Mouse (Mus musculus) myocyte (in vitro differentiated cells): ENCODE data around the gene Fars2. TPM values are rescaled to one million over a fixed set of nuclear protein-coding genes. Genes with fewer than 3 reads are reported as not detected.

Experiments
- H3K27me3 ChIP-seq: one replicate; pipeline ENCODE4 v1.6.1; 2011; ENCODE audit not compliant: control insufficient read depth, insufficient read depth, insufficient read length
- H3K36me3 ChIP-seq: one replicate; pipeline ENCODE4 v1.6.1; 2011; ENCODE audit not compliant: control insufficient read depth, insufficient read depth
- H3K4me2 ChIP-seq: one replicate; pipeline ENCODE4 v1.6.1; 2011; ENCODE audit warnings: low read depth, control low read depth
- H3K4me3 ChIP-seq: one replicate; pipeline ENCODE4 v1.5.1; 2011; ENCODE audit warnings: mild to moderate bottlenecking, control low read depth, moderate library complexity
- H3K79me2 ChIP-seq: one replicate; pipeline ENCODE4 v1.6.1; 2011; ENCODE audit not compliant: control insufficient read depth, insufficient read depth
- H3ac ChIP-seq: one replicate; pipeline ENCODE4 v1.6.1; 2011; ENCODE audit not compliant: control insufficient read depth, insufficient read length
- CEBPB ChIP-seq: IDR thresholded peaks from 2 replicates; pipeline ENCODE4 v1.6.1; 2011; ENCODE audit warnings: mild to moderate bottlenecking, moderate library complexity; ENCODE audit not compliant: poor library complexity, insufficient read depth, severe bottlenecking
- E2F4 ChIP-seq: IDR thresholded peaks from one replicate; pipeline ENCODE4 v1.6.1; 2011; ENCODE audit warnings: mild to moderate bottlenecking, control low read depth, moderate library complexity; ENCODE audit not compliant: insufficient read depth
- MAX ChIP-seq: IDR thresholded peaks from one replicate; pipeline ENCODE4 v1.6.1; 2011; ENCODE audit warnings: low read depth, mild to moderate bottlenecking, control low read depth
- MYOD1 ChIP-seq, 3 experiments: IDR thresholded peaks; one replicate each; pipeline ENCODE4 v1.6.1; 2011; ENCODE audit warnings: control low read depth in 2 of 3, low read depth in 2 of 3, mild to moderate bottlenecking in 2 of 3, moderate library complexity in 1 of 3; ENCODE audit not compliant: insufficient read length in 2 of 3, control insufficient read depth in 1 of 3
- MYOG ChIP-seq, 3 experiments: IDR thresholded peaks; one replicate each; pipeline ENCODE4 v1.6.1; 2011; ENCODE audit warnings: control low read depth in 2 of 3, low read depth in 2 of 3, mild to moderate bottlenecking in 2 of 3; ENCODE audit not compliant: insufficient read length in 2 of 3, control insufficient read depth in 1 of 3, insufficient read depth in 1 of 3
- POLR2A ChIP-seq: IDR thresholded peaks from one replicate; pipeline ENCODE4 v1.6.1; 2011; ENCODE audit warnings: low read depth, mild to moderate bottlenecking, control low read depth, moderate library complexity; ENCODE audit not compliant: insufficient read length
- POLR2AphosphoS2 ChIP-seq: IDR thresholded peaks from one replicate; pipeline ENCODE4 v1.6.1; 2011; ENCODE audit warnings: low read depth, control low read depth; ENCODE audit not compliant: insufficient read length
- REST ChIP-seq: IDR thresholded peaks from one replicate; pipeline ENCODE4 v1.6.1; 2011; ENCODE audit warnings: mild to moderate bottlenecking, control low read depth, moderate library complexity; ENCODE audit not compliant: insufficient read depth, insufficient read length
- SRF ChIP-seq: IDR thresholded peaks from one replicate; pipeline ENCODE4 v1.6.1; 2011; ENCODE audit warnings: low read depth; ENCODE audit not compliant: control insufficient read depth, insufficient read length
- TCF12 ChIP-seq: IDR thresholded peaks from one replicate; pipeline ENCODE4 v1.6.1; 2011; ENCODE audit warnings: mild to moderate bottlenecking, control low read depth; ENCODE audit not compliant: poor library complexity, insufficient read depth, severe bottlenecking
- TCF3 ChIP-seq: IDR thresholded peaks from one replicate; pipeline ENCODE4 v1.6.1; 2011; ENCODE audit warnings: low read depth, control low read depth; ENCODE audit not compliant: insufficient read length
- USF1 ChIP-seq: IDR thresholded peaks from one replicate; pipeline ENCODE4 v1.6.1; 2011; ENCODE audit warnings: low read depth, mild to moderate bottlenecking, control low read depth, moderate library complexity
- polyA plus RNA-seq: library from polyadenylated mRNA; unstranded; fragments of >200 nt; fragmentation: generic; extraction: Trizol; gene quantifications from one replicate; pipeline ENCODE4 v1.2.1, GENCODE M21; 2012; ENCODE audit warnings: missing spikeins

Fars2 gene
- polyA plus RNA-seq, 1 experiment = 53.6 TPM

DNA sequence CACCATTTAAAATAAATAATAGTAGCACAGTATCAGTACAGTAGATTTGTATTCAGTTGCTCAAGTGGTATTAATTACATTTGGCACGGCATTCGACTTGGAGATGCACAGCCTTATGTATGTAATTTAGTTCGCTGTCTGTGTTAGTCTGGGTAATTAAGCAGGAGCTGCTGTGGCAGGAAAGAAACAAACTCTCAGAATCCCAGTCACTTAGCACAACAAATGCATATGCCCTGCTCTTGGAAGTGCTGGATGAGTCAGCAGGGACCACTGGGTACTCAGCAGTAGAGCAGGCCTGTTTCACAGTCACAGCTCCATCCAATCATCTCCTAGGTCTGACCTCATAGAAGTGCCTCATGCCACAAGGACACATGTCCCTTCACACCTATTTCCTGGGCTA lies 200.6 kb downstream of the Fars2 start:
- H3K4me2 ChIP-seq = no peak overlapping the region
- no peaks in the 10 kb centered on the region for H3K36me3 ChIP-seq
- no peaks in the 10 kb centered on the region for H3K79me2 ChIP-seq
- no peak for TF ChIP-seq TCF3
- no peak for TF ChIP-seq E2F4
- TF ChIP-seq MYOG (IDR thresholded peaks at IDR 0.05; ENCODE audit: control insufficient read depth in 1 of 3, insufficient read depth in 1 of 3, insufficient read length in 2 of 3, low read depth in 2 of 3) = no peak
- TF ChIP-seq POLR2AphosphoS2 = no peak
- no peak for TF ChIP-seq POLR2A
- TF ChIP-seq REST = no peak
- TF ChIP-seq SRF = no peak
- no peak for TF ChIP-seq USF1
- no peak for TF ChIP-seq CEBPB
- TF ChIP-seq TCF12 = no peak
- TF ChIP-seq MYOD1 (IDR thresholded peaks at IDR 0.05; ENCODE audit: control insufficient read depth in 1 of 3, insufficient read length in 2 of 3, low read depth in 2 of 3) = no peak
- TF ChIP-seq MAX = no peak
- H3K4me3 ChIP-seq = no peak overlapping the region
- H3ac ChIP-seq = no peak overlapping the region
- H3K27me3 ChIP-seq = no peaks in the 10 kb centered on the region

DNA sequence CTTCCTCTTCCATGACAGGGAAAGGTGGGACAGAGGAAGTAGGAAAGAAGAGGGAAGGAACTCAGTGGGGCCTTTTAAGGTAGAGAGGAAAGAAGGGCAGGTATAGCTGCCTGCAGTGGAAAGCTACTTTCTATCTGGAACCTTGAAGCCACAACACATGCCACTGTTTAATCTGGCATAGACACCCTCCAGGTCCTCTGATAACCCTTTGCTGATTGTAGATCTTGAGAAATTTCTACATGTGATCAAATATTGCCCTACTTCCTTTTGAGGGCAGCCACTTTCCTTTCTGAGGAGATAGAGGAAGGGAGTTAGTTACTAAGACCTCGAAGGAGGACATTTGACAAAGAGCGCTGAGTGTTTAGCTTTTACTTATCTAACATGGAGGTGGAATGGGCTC lies 207.4 kb downstream of the Fars2 start:
- Histone ChIP-seq H3K79me2 (no peaks in the 10 kb centered on the region), H3K36me3 (no peaks in the 10 kb centered on the region), H3K4me3 (no peak overlapping the region), H3K4me2 (no peak overlapping the region), H3ac (no peak overlapping the region), H3K27me3 (no peaks in the 10 kb centered on the region)
- TF ChIP-seq REST (no peak), MYOD1 (IDR thresholded peaks at IDR 0.05; ENCODE audit: control insufficient read depth in 1 of 3, insufficient read length in 2 of 3, low read depth in 2 of 3) (no peak), SRF (no peak), TCF3 (no peak), MAX (no peak), CEBPB (no peak), USF1 (no peak), MYOG (IDR thresholded peaks at IDR 0.05; ENCODE audit: control insufficient read depth in 1 of 3, insufficient read depth in 1 of 3, insufficient read length in 2 of 3, low read depth in 2 of 3) (no peak), E2F4 (no peak), POLR2A (no peak), TCF12 (no peak), POLR2AphosphoS2 (no peak)

DNA sequence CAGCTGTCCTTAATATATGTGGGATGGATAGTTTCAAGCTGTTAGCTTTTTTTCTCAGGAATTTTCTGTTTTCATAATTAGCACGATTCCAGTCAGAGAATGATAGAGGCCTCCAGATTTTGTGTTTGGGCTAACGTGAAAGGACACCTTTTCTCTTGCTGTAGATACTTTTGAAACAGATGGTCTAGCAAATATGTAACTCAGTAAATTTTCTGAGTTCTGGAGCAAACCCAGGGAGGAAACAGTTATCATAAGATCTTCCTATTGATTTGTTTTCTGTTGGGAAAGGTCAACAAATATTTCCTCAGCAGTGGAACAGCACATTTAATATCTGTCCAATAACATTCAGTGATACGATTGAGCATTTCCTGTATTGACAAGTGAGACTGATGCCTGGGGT lies 209.3 kb downstream of the Fars2 start:
- H3K27me3 ChIP-seq = no peaks in the 10 kb centered on the region
- H3K79me2 ChIP-seq = no peaks in the 10 kb centered on the region
- no peak overlapping the region for H3K4me3 ChIP-seq
- no peak for TF ChIP-seq CEBPB
- TF ChIP-seq MYOG (IDR thresholded peaks at IDR 0.05; ENCODE audit: control insufficient read depth in 1 of 3, insufficient read depth in 1 of 3, insufficient read length in 2 of 3, low read depth in 2 of 3) = no peak
- no peak for TF ChIP-seq MAX
- no peak for TF ChIP-seq E2F4
- no peak for TF ChIP-seq POLR2A
- TF ChIP-seq POLR2AphosphoS2 = no peak
- TF ChIP-seq TCF3 = no peak
- TF ChIP-seq TCF12 = no peak
- no peak for TF ChIP-seq MYOD1 (IDR thresholded peaks at IDR 0.05; ENCODE audit: control insufficient read depth in 1 of 3, insufficient read length in 2 of 3, low read depth in 2 of 3)
- H3K36me3 ChIP-seq = no peaks in the 10 kb centered on the region
- H3ac ChIP-seq = no peak overlapping the region
- peak overlapping the region; percentile 49 for H3K4me2 ChIP-seq

DNA sequence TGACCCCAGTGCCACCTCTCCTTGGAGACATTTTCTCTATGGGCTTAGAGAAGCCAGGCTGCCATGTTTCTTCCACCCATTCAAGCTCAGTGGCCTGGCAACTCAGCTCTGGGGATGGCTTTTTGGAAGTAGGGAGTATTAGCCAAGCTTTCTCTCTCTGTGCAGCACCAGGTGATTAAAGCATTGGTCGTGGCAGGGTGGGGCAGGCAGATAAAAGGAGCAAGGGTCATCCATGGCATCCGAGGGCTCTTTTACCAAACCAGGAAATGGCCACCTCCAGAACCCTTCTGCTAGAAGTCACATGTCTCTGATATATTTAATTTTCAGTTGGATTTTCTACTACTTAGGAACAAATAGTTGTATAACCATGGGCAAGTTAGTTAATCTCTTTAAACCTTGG lies 212.7 kb downstream of the Fars2 start:
- H3ac ChIP-seq = no peak overlapping the region
- H3K79me2 ChIP-seq = no peaks in the 10 kb centered on the region
- H3K36me3 ChIP-seq = no peaks in the 10 kb centered on the region
- TF ChIP-seq E2F4 (no peak), REST (no peak), CEBPB (no peak), SRF (no peak), MYOG (IDR thresholded peaks at IDR 0.05; ENCODE audit: control insufficient read depth in 1 of 3, insufficient read depth in 1 of 3, insufficient read length in 2 of 3, low read depth in 2 of 3) (no peak), MAX (no peak), POLR2A (no peak), TCF3 (no peak), MYOD1 (IDR thresholded peaks at IDR 0.05; ENCODE audit: control insufficient read depth in 1 of 3, insufficient read length in 2 of 3, low read depth in 2 of 3) (no peak), TCF12 (no peak), USF1 (no peak), POLR2AphosphoS2 (no peak)
- H3K27me3 ChIP-seq = no peaks in the 10 kb centered on the region
- H3K4me3 ChIP-seq = no peak overlapping the region
- H3K4me2 ChIP-seq = no peak overlapping the region

DNA sequence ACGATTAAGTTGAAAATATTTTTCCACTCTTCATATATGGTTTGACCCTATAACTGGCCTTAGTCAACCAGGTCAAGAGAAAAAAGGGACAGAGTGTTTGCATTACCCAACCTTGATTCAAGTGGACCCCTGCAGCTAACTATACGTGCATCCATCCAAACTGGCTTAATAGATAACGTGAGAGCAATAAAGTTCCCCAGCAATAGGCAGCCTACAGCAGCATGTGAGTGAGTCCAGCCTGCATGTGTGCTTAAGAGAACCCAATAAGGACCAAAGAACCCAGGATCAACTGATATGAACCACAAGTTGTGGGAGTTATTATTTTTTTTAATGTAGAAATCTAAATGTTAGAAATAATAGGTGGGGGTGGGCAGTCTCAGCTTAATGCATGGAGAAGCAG lies 213.3 kb downstream of the Fars2 start:
- H3K36me3 ChIP-seq = no peaks in the 10 kb centered on the region
- TF ChIP-seq TCF3 (no peak), POLR2AphosphoS2 (no peak), TCF12 (no peak), MAX (no peak), CEBPB (no peak), POLR2A (no peak), MYOG (IDR thresholded peaks at IDR 0.05; ENCODE audit: control insufficient read depth in 1 of 3, insufficient read depth in 1 of 3, insufficient read length in 2 of 3, low read depth in 2 of 3) (no peak), MYOD1 (IDR thresholded peaks at IDR 0.05; ENCODE audit: control insufficient read depth in 1 of 3, insufficient read length in 2 of 3, low read depth in 2 of 3) (no peak), USF1 (no peak), SRF (no peak), REST (no peak), E2F4 (no peak)
- H3K27me3 ChIP-seq = no peaks in the 10 kb centered on the region
- no peak overlapping the region for H3K4me2 ChIP-seq
- no peaks in the 10 kb centered on the region for H3K79me2 ChIP-seq
- H3ac ChIP-seq = no peak overlapping the region
- no peak overlapping the region for H3K4me3 ChIP-seq
